Mouse (Mus musculus) CH12.LX (cell line): ENCODE measurements around the gene Adcy7. TPM values are rescaled to one million over a fixed set of nuclear protein-coding genes. Genes with fewer than 3 reads are reported as not detected.

Experiments
- DNase-seq: peaks from one replicate; pipeline ENCODE4 v3.0.0-alpha.2; 2013; ENCODE audit errors: extremely low read depth
- H3K27ac ChIP-seq: 2 replicates; pipeline ENCODE4 v1.5.1; 2012; ENCODE audit warnings: low read depth, mild to moderate bottlenecking, control low read depth, moderate library complexity; ENCODE audit not compliant: insufficient read depth
- H3K27me3 ChIP-seq: replicated peaks from 2 replicates; pipeline ENCODE3; 2012; ENCODE audit warnings: inconsistent platforms
- H3K36me3 ChIP-seq, 2 experiments: replicated peaks in 1 of 2; 2 replicates each; pipeline versions ENCODE3 to v1.6.1; 2012; ENCODE audit warnings: inconsistent platforms in 1 of 2, low read length in 1 of 2, mild to moderate bottlenecking in 1 of 2, mixed read lengths in 1 of 2, moderate library complexity in 1 of 2; ENCODE audit not compliant: control insufficient read depth in 1 of 2, insufficient read depth in 1 of 2
- H3K4me1 ChIP-seq, 2 experiments: 2 replicates each; pipeline ENCODE4 v1.6.1; 2012; ENCODE audit warnings: inconsistent platforms in 1 of 2, moderate library complexity in 1 of 2; ENCODE audit not compliant: insufficient read depth in 2 of 2, control insufficient read depth in 1 of 2
- H3K4me2 ChIP-seq: 2 replicates; pipeline ENCODE4 v1.6.1; 2012; ENCODE audit warnings: low read depth, mild to moderate bottlenecking, control low read depth; ENCODE audit not compliant: poor library complexity, insufficient read depth, severe bottlenecking
- H3K4me3 ChIP-seq, 3 experiments: fragments of 150-350 bp in 1 of 3; sonication (generic) in 1 of 3; replicated peaks in 1 of 3; 2 replicates each; pipeline versions ENCODE3 to v1.5.1; 2011 to 2012; ENCODE audit warnings: low read depth in 2 of 3, low read length in 2 of 3, mild to moderate bottlenecking in 2 of 3, moderate library complexity in 2 of 3, control low read depth in 1 of 3, improper control_type of control experiment in 1 of 3, inconsistent platforms in 1 of 3, mixed read lengths in 1 of 3; ENCODE audit not compliant: poor library complexity in 1 of 3
- H3K79me2 ChIP-seq: replicated peaks from 2 replicates; pipeline ENCODE4 v1.6.1; 2012; ENCODE audit warnings: mild to moderate bottlenecking, moderate library complexity; ENCODE audit not compliant: control insufficient read depth, poor library complexity, insufficient read depth, severe bottlenecking; ENCODE audit errors: extremely low read depth
- H3K9ac ChIP-seq: 2 replicates; pipeline ENCODE4 v1.6.1; 2012; ENCODE audit warnings: low read depth, mild to moderate bottlenecking, control low read depth, moderate library complexity; ENCODE audit not compliant: insufficient read depth
- H3K9me3 ChIP-seq: replicated peaks from 2 replicates; pipeline ENCODE3; 2012; ENCODE audit warnings: low read length, inconsistent platforms, mixed read lengths
- BHLHE40 ChIP-seq: IDR thresholded peaks from 2 replicates; pipeline ENCODE4 v1.6.1; 2011; ENCODE audit warnings: mild to moderate bottlenecking, low read depth, low read length, improper control_type of control experiment
- CHD1 ChIP-seq: IDR thresholded peaks from 2 replicates; pipeline ENCODE4 v1.6.1; 2012; ENCODE audit warnings: low read depth, low read length, improper control_type of control experiment, inconsistent platforms
- CTCF ChIP-seq, 2 experiments: IDR thresholded peaks in 1 of 2; conservative IDR thresholded peaks in 1 of 2; 2 replicates each; pipeline ENCODE4 v1.5.1; 2011 to 2012; ENCODE audit warnings: low read depth in 2 of 2, low read length in 2 of 2, improper control_type of control experiment in 1 of 2, inconsistent platforms in 1 of 2, mild to moderate bottlenecking in 1 of 2, moderate library complexity in 1 of 2
- ELF1 ChIP-seq: IDR thresholded peaks from 2 replicates; pipeline ENCODE4 v1.6.1; 2014; ENCODE audit warnings: low read depth, mild to moderate bottlenecking, inconsistent platforms, low read length, improper control_type of control experiment
- EP300 ChIP-seq: IDR thresholded peaks from 2 replicates; pipeline ENCODE4 v1.6.1; 2011; ENCODE audit warnings: low read length, improper control_type of control experiment
- HCFC1 ChIP-seq: IDR thresholded peaks from 2 replicates; pipeline ENCODE4 v1.6.1; 2012; ENCODE audit warnings: low read depth, mild to moderate bottlenecking, inconsistent platforms, low read length, improper control_type of control experiment
- IRF4 ChIP-seq: IDR thresholded peaks from 2 replicates; pipeline ENCODE4 v1.6.1; 2014; ENCODE audit warnings: low read depth, mild to moderate bottlenecking, inconsistent platforms, low read length, improper control_type of control experiment
- KAT2A ChIP-seq: IDR thresholded peaks from 2 replicates; pipeline ENCODE4 v1.6.1; 2012; ENCODE audit warnings: low read length, improper control_type of control experiment, inconsistent platforms; ENCODE audit not compliant: insufficient replicate concordance
- MAZ ChIP-seq: IDR thresholded peaks from 2 replicates; pipeline ENCODE4 v1.6.1; 2012; ENCODE audit warnings: low read depth, mild to moderate bottlenecking, inconsistent platforms, low read length, improper control_type of control experiment, moderate library complexity
- MXI1 ChIP-seq: IDR thresholded peaks from 2 replicates; pipeline ENCODE4 v1.6.1; 2011; ENCODE audit warnings: mild to moderate bottlenecking, low read depth, low read length, improper control_type of control experiment
- MYC ChIP-seq: IDR thresholded peaks from 2 replicates; pipeline ENCODE4 v1.6.1; 2011; ENCODE audit warnings: low read depth, mild to moderate bottlenecking, improper control_type of control experiment, low read length
- NELFE ChIP-seq: IDR thresholded peaks from 2 replicates; pipeline ENCODE4 v1.6.1; 2011; ENCODE audit warnings: low read depth, low read length, improper control_type of control experiment
- POLR2A ChIP-seq: IDR thresholded peaks from 2 replicates; pipeline ENCODE4 v1.6.1; 2011; ENCODE audit warnings: low read depth, mild to moderate bottlenecking, improper control_type of control experiment, low read length
- SIN3A ChIP-seq: IDR thresholded peaks from 2 replicates; pipeline ENCODE4 v1.6.1; 2012; ENCODE audit warnings: low read length, improper control_type of control experiment, inconsistent platforms
- TBP ChIP-seq: conservative IDR thresholded peaks from 2 replicates; pipeline ENCODE4 v1.6.1; 2011; ENCODE audit warnings: low read depth, low read length, improper control_type of control experiment
- TCF12 ChIP-seq: IDR thresholded peaks from 2 replicates; pipeline ENCODE4 v1.6.1; 2014; ENCODE audit warnings: low read depth, mild to moderate bottlenecking, inconsistent platforms, low read length, improper control_type of control experiment
- UBTF ChIP-seq: IDR thresholded peaks from 2 replicates; pipeline ENCODE4 v1.6.1; 2012; ENCODE audit warnings: low read depth, mild to moderate bottlenecking, inconsistent platforms, low read length, improper control_type of control experiment, moderate library complexity
- USF2 ChIP-seq: conservative IDR thresholded peaks from 2 replicates; pipeline ENCODE4 v1.6.1; 2011; ENCODE audit warnings: low read depth, low read length, improper control_type of control experiment
- ZNF384 ChIP-seq: IDR thresholded peaks from 2 replicates; pipeline ENCODE4 v1.6.1; 2012; ENCODE audit warnings: low read depth, low read length, improper control_type of control experiment, inconsistent platforms
- dilution Hi-C: fragments of 300-500 bp; cut with MboI; formaldehyde crosslinking; loops from 2 replicates; pipeline ENCODE4 v1.14.3; 2020; ENCODE audit warnings: low sequenced_read_pairs; ENCODE audit not compliant: extremely low pct_unique_long_range_greater_than_20kb, extremely low pct_ligation_motif_present
- in situ Hi-C: fragments of 300-500 bp; cut with MboI; formaldehyde crosslinking; loops from 3 replicates; pipeline ENCODE4 v1.14.3; 2019; ENCODE audit warnings: low sequenced_read_pairs, low pct_ligation_motif_present, low pct_unique_long_range_greater_than_20kb, mixed read lengths
- polyA plus RNA-seq: library from polyadenylated mRNA; unstranded; fragments of >175 nt; gene quantifications from 2 replicates; pipeline ENCODE4 v1.2.1, GENCODE M21; 2012; ENCODE audit warnings: low read depth; ENCODE audit not compliant: insufficient read length
- total RNA-seq, 2 experiments: library from RNA; depleted of rRNA; stranded (reverse); fragments of 300-350 nt in 1 of 2; fragments of >200 nt in 1 of 2; gene quantifications; 2 replicates each; pipeline ENCODE4 v1.2.3; 2012 to 2014

Adcy7 gene
- total and polyA plus RNA-seq, 3 experiments: 25.7 to 28.5 (median 27.0) TPM

- H3K9ac ChIP-seq: peak within 1 kb of the TSS; percentile 98
- peaks cover 29% of the 10 kb centered on the region for H3K79me2 ChIP-seq
- H3K36me3 ChIP-seq: peaks cover 16 to 28% of the 10 kb centered on the region in 2 experiments
- H3K27ac ChIP-seq: peak within 1 kb of the TSS; percentile 35; the same call in 1 of the 2 replicates
- H3K27me3 ChIP-seq: peaks cover 8% of the 10 kb centered on the region
- peaks cover 4 to 32% of the 10 kb centered on the region in 2 experiments; a peak in 3 of 4 replicates for H3K4me1 ChIP-seq
- peaks cover 8% of the 10 kb centered on the region for H3K9me3 ChIP-seq
- peak; percentile 53 for DNase-seq
- dilution Hi-C loops: no loop called here
- TF ChIP-seq IRF4 (no peak), SIN3A (peak; percentile 67; the same call in 1 of the 2 replicates), UBTF (no peak), POLR2A (peak; percentile 59; the same call in 1 of the 2 replicates), CTCF (conservative IDR thresholded peaks at IDR 0.05 in 1 of 2, IDR thresholded peaks at IDR 0.05 in 1 of 2; ENCODE audit: low read depth in 2 of 2, low read length in 2 of 2) (peak in 1 of 2 experiments; percentile 64; a peak in 2 of 4 replicates), KAT2A (0 out of 2 replicates have a peak, but pooled peaks have one; percentile 17), TCF12 (no peak), HCFC1 (peak; percentile 64), USF2 (no peak), MXI1 (peak; percentile 29; the same call in 1 of the 2 replicates), NELFE (peak; percentile 57; the same call in 1 of the 2 replicates), MAZ (no peak), ELF1 (peak; percentile 35; the same call in 1 of the 2 replicates), CHD1 (no peak), TBP (peak; percentile 53; the same call in 1 of the 2 replicates), EP300 (no peak)
- peak within 1 kb of the TSS; percentile 99 for H3K4me2 ChIP-seq
- in situ Hi-C loops: no loop called here
- H3K4me3 ChIP-seq: peak within 1 kb of the TSS; percentile 79 to 96 (median 93)
Observed at GRCm38 (mm10) chr8:88361708-88362428, 89.7 kb downstream of the Adcy7 start, which contains the start of gene Brd7. TSS of gene Brd7 (minus strand) at chr8:88362194.

GRCm38 (mm10) chr8:88362446-88363150, 90.4 kb downstream of the Adcy7 start:
- dilution Hi-C loops: no loop called here
- H3K4me3 ChIP-seq: peak overlapping the region; percentile 79 to 96 (median 93)
- TF ChIP-seq IRF4: peak; percentile 21; the same call in 1 of the 2 replicates
- 0 out of 2 replicates have a peak, but pooled peaks have one; percentile 15 for TF ChIP-seq MYC
- TF ChIP-seq HCFC1: no peak; the same call in 1 of the 2 replicates
- no peak for TF ChIP-seq ZNF384
- TF ChIP-seq BHLHE40: 0 out of 2 replicates have a peak, but pooled peaks have one; percentile 22
- peak; percentile 58; the same call in 1 of the 2 replicates for TF ChIP-seq ELF1
- TF ChIP-seq, all 38 proteins: peak for 4
- Histone ChIP-seq H3K4me2 (peak overlapping the region; percentile 65), H3K79me2 (peaks cover 29% of the 10 kb centered on the region), H3K27me3 (peaks cover 11% of the 10 kb centered on the region), H3K36me3 (peaks cover 11 to 21% of the 10 kb centered on the region in 2 experiments), H3K9me3 (peaks cover 14% of the 10 kb centered on the region), H3K27ac (no peak overlapping the region), H3K9ac (peak overlapping the region; percentile 83), H3K4me1 (peaks cover 4 to 27% of the 10 kb centered on the region in 2 experiments; a peak in 3 of 4 replicates)
- in situ Hi-C loops: no loop called here
- DNase-seq: peak; percentile 49
